8 mouse cellular contexts compared by ENCODE assay signal in genomic region chr9:35116391-35117381, GRCm38 (mm10). TPM values are rescaled to one million over a fixed set of nuclear protein-coding genes. Genes with fewer than 3 reads are reported as not detected.
A peak's percentile ranks its signal among the peaks of the same experiment; 100 is the strongest.
DNase-seq lines count a peak whose midpoint lies in the region; ATAC-seq and TF ChIP-seq lines count a peak whose summit lies in the region.

No protein-coding gene starts in this region.

- H3K27me3 ChIP-seq in hindbrain, embryonic 16.5 days (replicated peaks; ENCODE audit: control insufficient read depth, insufficient read depth, low read length): no peaks in the 10 kb centered on the region

- peak; percentile 94 for ATAC-seq in hindbrain, embryonic 16.5 days
- ATAC-seq in megakaryocyte-erythroid progenitor cell, adult 5-6 weeks (replicated peaks; ENCODE audit: low FRiP score, low TSS enrichment, poor library complexity, severe bottlenecking): peak; percentile 79

- peaks cover 20% of the 10 kb centered on the region for H3K4me1 ChIP-seq in hindbrain, embryonic 16.5 days (ENCODE audit: control insufficient read depth, insufficient read depth, low read depth, low read length)

- peak; percentile 2; the same call in 1 of the 2 replicates for TF ChIP-seq CTCF in gastrocnemius, adult 2 months (IDR thresholded peaks at IDR 0.05)

- no peaks in the 10 kb centered on the region for H3K36me3 ChIP-seq in hindbrain, embryonic 16.5 days (ENCODE audit: control insufficient read depth, insufficient read depth, low read length)

- H3K9me3 ChIP-seq in hindbrain, embryonic 16.5 days (ENCODE audit: control insufficient read depth, low read length): no peaks in the 10 kb centered on the region

- peak; percentile 89 to 95 for DNase-seq in adrenal gland, adult (ENCODE audit: inconsistent age in 2 of 2, low spot score in 1 of 2)
- peak; percentile 42 to 72 for DNase-seq in cerebellum, postnatal 4 days (ENCODE audit: low spot score in 2 of 2)
- peak; percentile 90 for DNase-seq in gastrocnemius, adult 2 months
- DNase-seq in left cerebral cortex, postnatal 25 days (ENCODE audit: low spot score in 2 of 2): peak; percentile 68 to 75
- DNase-seq in right cerebral cortex, postnatal 14 days: peak; percentile 75
- DNase-seq in urinary bladder, postnatal 25 days (ENCODE audit: low spot score): peak; percentile 67

- H3K4me2 ChIP-seq in hindbrain, embryonic 16.5 days (ENCODE audit: low read length): peak overlapping the region; percentile 89

- H3K9ac ChIP-seq in hindbrain, embryonic 16.5 days (ENCODE audit: low read depth, low read length): peak overlapping the region; percentile 91

- intact Hi-C loops in gastrocnemius, adult 2 months (cut with DNase I): loop anchor here (5.0 kb wide), 3 partner anchors 46 to 151 kb away; partner anchors contain the start of genes Fam118b and Rpusd4
- intact Hi-C loops in left cerebral cortex, postnatal 25 days (cut with DNase I): loop anchor here (5.0 kb wide), 2 partner anchors 51 to 84 kb away; no protein-coding TSS in a partner anchor

- WGBS in hindbrain, embryonic 16.5 days: under 1% methylated on average over 82 of the region's 84 CpGs

- peak overlapping the region; percentile 91 for H3K4me3 ChIP-seq in gastrocnemius, adult 2 months
- H3K4me3 ChIP-seq in hindbrain, embryonic 16.5 days (ENCODE audit: low read length): peak overlapping the region; percentile 82

- peak overlapping the region; percentile 93 for H3K27ac ChIP-seq in gastrocnemius, adult 2 months
- peak overlapping the region; percentile 83 for H3K27ac ChIP-seq in hindbrain, embryonic 16.5 days (ENCODE audit: low read depth, low read length)

RNA-seq across cellular contexts. Expression of gene St3gal4, which starts 2.4 kb away (rescaled TPM):
- 1 to 10 TPM; 4.2 to 4.3 TPM for total RNA-seq in gastrocnemius, adult 2 months (2021)
- 15.1 and 16.1 TPM in 2 replicates for polyA plus RNA-seq in hindbrain, embryonic 16.5 days (2015; fragmentation: Nextera tagmentation; extraction: Ambion mirVana)
- 10 to 100 TPM; 22.7 to 31.3 TPM for total RNA-seq in left cerebral cortex, postnatal 25 days (2021)
- 43.1 and 47.0 TPM in 2 replicates for total RNA-seq in megakaryocyte-erythroid progenitor cell, adult 5-6 weeks (2014; fragmentation: Nextera tagmentation)
- 24.2 and 31.6 TPM in 2 replicates for total RNA-seq in megakaryocyte-erythroid progenitor cell, adult 5-6 weeks (2017)

RNA-seq across cellular contexts. Expression of gene Dcps, which starts 59.2 kb away (rescaled TPM):
- total RNA-seq in gastrocnemius, adult 2 months (2021): 1 to 10 TPM; 7.7 to 8.4 TPM
- polyA plus RNA-seq in hindbrain, embryonic 16.5 days (2015; fragmentation: Nextera tagmentation; extraction: Ambion mirVana): 73.5 and 74.4 TPM in 2 replicates
- 10 to 100 TPM; 17.0 to 17.9 TPM for total RNA-seq in left cerebral cortex, postnatal 25 days (2021)
- 56.1 and 65.7 TPM in 2 replicates for total RNA-seq in megakaryocyte-erythroid progenitor cell, adult 5-6 weeks (2014; fragmentation: Nextera tagmentation)
- 62.0 and 64.6 TPM in 2 replicates for total RNA-seq in megakaryocyte-erythroid progenitor cell, adult 5-6 weeks (2017)

Comparison
In these comparisons a context has a peak if more than half of its experiments do, and no peak if none do; other contexts are left out.
1. Peak in every context shown above with its lines: DNase-seq, ATAC-seq, H3K4me3 ChIP-seq and H3K27ac ChIP-seq.
2. RNA of gene St3gal4, which starts 2.4 kb away (total RNA-seq): 24.2 to 47.0 TPM in megakaryocyte-erythroid progenitor cell, adult 5-6 weeks and 22.7 to 31.3 TPM in left cerebral cortex, postnatal 25 days; 4.2 to 4.3 TPM in gastrocnemius, adult 2 months; every median in the first group is over 4 times any median in the second.